Mouse (Mus musculus) neural tube, embryonic 13.5 days (tissue): Measurements from ENCODE around the gene 9930104L06Rik. TPM values are rescaled to one million over a fixed set of nuclear protein-coding genes. Genes with fewer than 3 reads are reported as not detected.

ENCODE experiments used
- ATAC-seq: fragments of 200-750 bp; cut with Nextera tagmentation; 2 replicates; pipeline ENCODE4 v1.8.0; 2017; ENCODE audit warnings: low read depth, mild to moderate bottlenecking, moderate TSS enrichment, moderate library complexity
- H3K27ac ChIP-seq: fragments of 300-500 bp; sonication (generic); replicated peaks from 2 replicates; pipeline ENCODE4 v1.5.1; 2015; ENCODE audit warnings: moderate library complexity, mild to moderate bottlenecking, inconsistent platforms
- H3K27me3 ChIP-seq: fragments of 300-500 bp; sonication (generic); 2 replicates; pipeline ENCODE4 v1.6.1; 2015; ENCODE audit warnings: mild to moderate bottlenecking, inconsistent platforms
- H3K36me3 ChIP-seq: fragments of 300-500 bp; sonication (generic); 2 replicates; pipeline ENCODE4 v1.6.1; 2015; ENCODE audit warnings: mild to moderate bottlenecking, inconsistent platforms
- H3K4me1 ChIP-seq: fragments of 300-500 bp; sonication (generic); replicated peaks from 2 replicates; pipeline ENCODE4 v1.6.1; 2015; ENCODE audit warnings: inconsistent platforms
- H3K4me2 ChIP-seq: fragments of 300-500 bp; sonication (generic); 2 replicates; pipeline ENCODE4 v1.6.1; 2015; ENCODE audit warnings: inconsistent platforms, mild to moderate bottlenecking, moderate library complexity
- H3K4me3 ChIP-seq: fragments of 300-500 bp; sonication (generic); 2 replicates; pipeline ENCODE4 v1.5.1; 2015; ENCODE audit warnings: mild to moderate bottlenecking, inconsistent platforms
- H3K9ac ChIP-seq: fragments of 300-500 bp; sonication (generic); 2 replicates; pipeline ENCODE4 v1.6.1; 2015; ENCODE audit warnings: moderate library complexity, mild to moderate bottlenecking, inconsistent platforms
- H3K9me3 ChIP-seq: fragments of 300-500 bp; sonication (generic); 2 replicates; pipeline ENCODE4 v1.6.1; 2016; ENCODE audit warnings: inconsistent platforms
- WGBS: fragments of 180-500 bp; shearing (Covaris S2); methylation state at CpG from one replicate; pipeline ENCODE4 v1.1.7; 2015; 5-methylcytosine and 5-hydroxymethylcytosine counted together
- polyA plus RNA-seq: library from polyadenylated mRNA; unstranded; fragments of >200 nt; fragmentation: Nextera tagmentation; extraction: Ambion mirVana; gene quantifications from 2 replicates; pipeline ENCODE4 v1.2.1, GENCODE M21; 2015

Gene 9930104L06Rik
- polyA plus RNA-seq: 13.3 and 17.1 TPM in 2 replicates

GRCm38 (mm10) chr4:124936613-124937471, at the start of gene 9930104L06Rik:
TSS of gene 9930104L06Rik (plus strand) at chr4:124937048.
- peaks cover 24% of the 10 kb centered on the region for H3K4me1 ChIP-seq
- no peaks in the 10 kb centered on the region for H3K27me3 ChIP-seq
- no peaks in the 10 kb centered on the region for H3K9me3 ChIP-seq
- peak within 1 kb of the TSS; percentile 70 for H3K4me3 ChIP-seq
- ATAC-seq: peak; percentile 99
- no peak within 1 kb of the TSS for H3K27ac ChIP-seq
- peak within 1 kb of the TSS; percentile 82 for H3K9ac ChIP-seq
- WGBS: under 1% methylated on average over 52 of the region's 52 CpGs
- peak within 1 kb of the TSS; percentile 91 for H3K4me2 ChIP-seq
- H3K36me3 ChIP-seq: peaks cover 28% of the 10 kb centered on the region

DNA sequence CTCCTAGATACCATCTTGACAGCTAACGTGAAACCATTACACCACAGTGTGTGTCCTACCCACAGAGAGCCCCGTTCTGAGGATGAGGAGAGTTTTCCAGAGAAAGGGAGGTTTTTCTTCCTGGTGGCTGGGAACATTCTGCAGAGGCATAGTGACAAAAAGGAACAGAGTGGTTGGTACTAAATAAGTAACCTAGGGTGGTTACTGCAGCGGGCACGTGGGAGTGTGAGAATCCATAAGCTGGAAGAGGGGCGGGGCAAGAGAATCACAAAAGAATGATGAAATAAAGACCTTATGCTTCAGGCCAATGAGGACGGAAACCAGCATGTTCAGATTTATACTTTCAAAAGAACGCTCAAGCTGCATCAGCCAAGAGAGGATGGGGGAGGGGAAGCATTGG, 48.1 kb upstream of the 9930104L06Rik start:
- Histone ChIP-seq H3K36me3 (no peaks in the 10 kb centered on the region), H3K27ac (no peak overlapping the region), H3K9me3 (no peaks in the 10 kb centered on the region), H3K4me3 (no peak overlapping the region), H3K9ac (no peak overlapping the region), H3K4me1 (peaks cover 6% of the 10 kb centered on the region; the same call in 1 of the 2 replicates), H3K27me3 (peaks cover 62% of the 10 kb centered on the region), H3K4me2 (no peak overlapping the region)
- no peak for ATAC-seq
- 74% methylated on average over 7 of the region's 7 CpGs for WGBS

- Histone ChIP-seq H3K27me3 (peaks cover 63% of the 10 kb centered on the region), H3K36me3 (no peaks in the 10 kb centered on the region), H3K4me1 (peaks cover 16% of the 10 kb centered on the region), H3K9me3 (no peaks in the 10 kb centered on the region), H3K4me3 (no peak overlapping the region), H3K9ac (no peak overlapping the region), H3K27ac (no peak overlapping the region), H3K4me2 (no peak overlapping the region)
- ATAC-seq: no peak
- WGBS: 86% methylated on average over 2 of the region's 2 CpGs
These were observed 46.9 kb upstream of the 9930104L06Rik start for GRCm38 (mm10) chr4:124889935-124890334.

- Histone ChIP-seq H3K9me3 (no peaks in the 10 kb centered on the region), H3K4me1 (peaks cover 20% of the 10 kb centered on the region), H3K9ac (no peak overlapping the region), H3K4me3 (no peak overlapping the region), H3K27ac (no peak overlapping the region), H3K4me2 (no peak overlapping the region), H3K36me3 (no peaks in the 10 kb centered on the region), H3K27me3 (peaks cover 63% of the 10 kb centered on the region)
- 74% methylated on average over 5 of the region's 5 CpGs for WGBS
- ATAC-seq: no peak
These were observed 46.0 kb upstream of the 9930104L06Rik start for GRCm38 (mm10) chr4:124890831-124891230.

DNA sequence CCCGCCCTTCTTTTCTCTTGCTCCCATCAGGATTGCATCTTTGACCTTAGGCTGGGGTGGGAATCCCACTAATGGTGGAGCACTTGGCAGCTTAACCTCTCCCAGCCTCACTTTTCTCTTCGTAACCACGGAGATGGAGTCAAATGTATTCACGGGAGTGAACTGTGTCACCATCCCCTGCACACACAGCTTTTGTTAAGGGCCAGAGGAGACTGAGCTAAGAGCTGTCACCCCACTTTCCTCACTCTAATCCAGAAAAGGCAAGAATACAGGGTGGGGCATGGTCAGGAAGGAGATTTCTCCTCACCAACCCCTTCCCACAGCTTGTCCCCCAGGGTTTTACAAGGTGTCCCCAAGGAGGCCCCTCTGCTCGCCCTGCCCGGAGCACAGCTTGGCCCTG, 43.1 kb upstream of the 9930104L06Rik start:
- Histone ChIP-seq H3K4me2 (peak overlapping the region; percentile 73), H3K27ac (no peak overlapping the region), H3K27me3 (peaks cover 65% of the 10 kb centered on the region), H3K9ac (peak overlapping the region; percentile 70; the same call in 1 of the 2 replicates), H3K9me3 (no peaks in the 10 kb centered on the region), H3K36me3 (no peaks in the 10 kb centered on the region), H3K4me1 (peaks cover 25% of the 10 kb centered on the region), H3K4me3 (peak overlapping the region; percentile 49; the same call in 1 of the 2 replicates)
- ATAC-seq: peak; percentile 13; the same call in 1 of the 2 replicates
- 24% methylated on average over 6 of the region's 6 CpGs for WGBS

GRCm38 (mm10) chr4:124894508-124895428, 42.1 kb upstream of the 9930104L06Rik start:
- peaks cover 29% of the 10 kb centered on the region for H3K4me1 ChIP-seq
- peak; percentile 76 for ATAC-seq
- H3K9ac ChIP-seq: peak overlapping the region; percentile 70
- no peaks in the 10 kb centered on the region for H3K36me3 ChIP-seq
- no peaks in the 10 kb centered on the region for H3K9me3 ChIP-seq
- peak overlapping the region; percentile 73 for H3K4me2 ChIP-seq
- H3K27me3 ChIP-seq: peaks cover 64% of the 10 kb centered on the region
- no peak overlapping the region for H3K27ac ChIP-seq
- peak overlapping the region; percentile 49 for H3K4me3 ChIP-seq
- WGBS: 2% methylated on average over 83 of the region's 83 CpGs

DNA sequence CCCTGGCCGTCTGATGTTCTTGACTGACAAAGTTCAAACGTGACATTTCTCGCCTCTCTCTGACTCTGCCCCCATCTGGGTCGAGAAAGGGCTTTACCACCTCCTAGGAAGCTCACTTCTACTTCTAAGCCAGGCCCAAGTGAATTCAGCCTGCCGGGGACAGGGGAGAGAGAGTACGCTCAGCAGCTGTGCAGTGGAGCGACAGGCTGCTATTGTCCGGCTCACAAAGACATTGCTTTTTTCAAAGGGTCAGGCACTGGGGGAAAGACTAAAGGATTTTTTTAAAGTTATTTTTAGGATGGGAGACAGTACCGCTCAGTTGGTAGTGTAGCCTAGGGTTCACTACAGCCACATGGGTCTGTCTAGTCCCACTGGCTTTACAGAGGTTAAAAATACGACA, 38.4 kb upstream of the 9930104L06Rik start:
- Histone ChIP-seq H3K36me3 (no peaks in the 10 kb centered on the region), H3K9ac (no peak overlapping the region), H3K4me3 (no peak overlapping the region), H3K9me3 (no peaks in the 10 kb centered on the region), H3K4me2 (no peak overlapping the region), H3K4me1 (peaks cover 29% of the 10 kb centered on the region), H3K27me3 (peaks cover 35% of the 10 kb centered on the region), H3K27ac (no peak overlapping the region)
- ATAC-seq: no peak
- WGBS: 14% methylated on average over 10 of the region's 10 CpGs

DNA sequence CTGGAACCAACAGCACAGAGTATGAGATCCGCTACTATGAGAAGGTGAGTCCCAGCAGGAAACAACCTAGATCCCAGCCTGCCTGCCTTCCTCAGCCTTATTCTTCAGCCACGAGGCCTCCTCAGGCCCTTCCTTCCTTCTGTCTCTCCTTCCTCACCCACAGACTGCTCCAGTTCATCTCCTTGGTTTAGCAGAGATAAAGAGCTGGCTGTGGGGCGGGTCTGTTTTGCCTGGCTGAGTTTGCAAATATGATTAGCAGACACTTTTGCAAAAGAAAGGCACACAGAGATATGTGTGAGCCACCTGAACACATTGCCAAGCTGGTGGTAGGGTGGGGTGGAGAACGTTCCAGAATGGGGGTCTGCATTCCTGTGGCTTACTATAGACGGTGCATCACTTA, 36.9 kb upstream of the 9930104L06Rik start:
- Histone ChIP-seq H3K4me1 (peaks cover 14% of the 10 kb centered on the region; the same call in 1 of the 2 replicates), H3K27ac (no peak overlapping the region), H3K4me2 (no peak overlapping the region), H3K4me3 (no peak overlapping the region), H3K9ac (no peak overlapping the region), H3K36me3 (no peaks in the 10 kb centered on the region), H3K27me3 (peaks cover 20% of the 10 kb centered on the region), H3K9me3 (no peaks in the 10 kb centered on the region)
- 64% methylated on average over 5 of the region's 5 CpGs for WGBS
- no peak for ATAC-seq

- peak overlapping the region; percentile 78; the same call in 1 of the 2 replicates for H3K27ac ChIP-seq
- WGBS: 74% methylated on average over 4 of the region's 4 CpGs
These were observed 31.4 kb upstream of the 9930104L06Rik start for GRCm38 (mm10) chr4:124905417-124905816.

DNA sequence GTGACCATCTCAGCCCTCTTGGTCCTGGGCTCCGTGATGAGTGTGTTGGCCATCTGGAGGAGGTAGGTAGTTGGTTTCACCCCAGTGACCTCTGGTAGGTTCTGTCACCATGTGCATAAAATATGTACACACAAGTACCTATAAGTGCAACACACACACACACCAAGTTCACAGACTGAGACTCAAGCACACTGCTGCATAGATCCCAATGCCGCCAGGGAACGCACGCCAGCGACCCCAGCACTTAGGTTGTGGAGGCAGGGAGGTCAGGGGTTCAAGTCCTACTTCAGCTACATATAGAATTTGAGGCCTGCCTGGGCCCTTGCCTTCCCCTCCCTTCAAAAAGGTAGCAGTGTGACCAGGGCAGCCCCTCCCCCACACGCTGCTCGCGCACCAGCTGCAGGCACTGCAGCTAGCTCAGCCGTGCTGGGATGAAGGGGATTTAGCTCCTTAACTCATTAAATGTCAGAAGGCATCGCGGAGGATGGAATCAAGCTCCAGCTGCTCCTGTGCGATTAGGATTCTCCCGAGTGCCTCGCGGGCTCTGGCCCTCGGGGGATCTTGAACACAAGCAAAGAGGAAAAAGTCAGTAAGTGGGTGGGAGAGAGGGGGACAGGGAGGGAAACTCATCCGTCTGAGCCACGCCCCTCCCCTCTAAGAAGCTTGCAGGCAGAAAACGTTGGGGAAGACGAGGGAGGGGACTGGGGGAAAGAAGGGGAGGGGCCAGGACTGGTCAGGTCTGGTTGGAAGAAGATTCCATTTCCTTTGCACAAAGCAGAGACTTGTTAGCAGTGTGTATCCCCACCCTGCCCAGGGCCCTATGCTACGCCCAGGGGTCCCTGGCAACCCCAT, 30.7 kb upstream of the 9930104L06Rik start:
- Histone ChIP-seq H3K36me3 (no peaks in the 10 kb centered on the region), H3K9me3 (no peaks in the 10 kb centered on the region), H3K4me1 (peaks cover 21% of the 10 kb centered on the region), H3K27me3 (no peaks in the 10 kb centered on the region), H3K9ac (peak overlapping the region; percentile 58), H3K4me3 (peak overlapping the region; percentile 15; the same call in 1 of the 2 replicates), H3K27ac (peak overlapping the region; percentile 78), H3K4me2 (peak overlapping the region; percentile 46)
- peak; percentile 81 for ATAC-seq
- 12% methylated on average over 21 of the region's 21 CpGs for WGBS

More at GRCm38 (mm10) chr4:124905417-124905816, 31.4 kb upstream of the 9930104L06Rik start:
- no peak for ATAC-seq
- H3K27me3 ChIP-seq: no peaks in the 10 kb centered on the region
- H3K36me3 ChIP-seq: no peaks in the 10 kb centered on the region
- no peak overlapping the region for H3K4me3 ChIP-seq
- H3K4me2 ChIP-seq: no peak overlapping the region
- H3K9ac ChIP-seq: no peak overlapping the region
- H3K9me3 ChIP-seq: no peaks in the 10 kb centered on the region
- peaks cover 21% of the 10 kb centered on the region for H3K4me1 ChIP-seq

DNA sequence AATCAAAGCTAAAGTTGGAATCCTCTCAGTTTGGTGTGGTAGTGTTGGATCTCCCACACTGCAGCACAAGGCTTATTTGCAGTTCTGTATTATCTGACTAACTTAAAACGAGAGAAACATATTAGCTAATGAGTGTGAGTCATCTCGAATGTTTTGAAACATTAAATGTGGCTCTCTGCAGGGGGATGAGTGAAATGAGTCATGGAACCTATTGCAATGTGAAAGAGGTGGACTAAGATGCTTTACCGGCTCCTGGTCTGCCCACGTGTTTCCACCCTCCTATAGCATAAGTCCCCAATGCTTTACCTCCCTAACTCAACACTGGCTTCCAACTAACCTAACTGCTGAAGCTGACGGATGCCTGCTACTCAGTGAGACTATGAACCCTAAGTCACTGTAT, 8.7 kb upstream of the 9930104L06Rik start:
- H3K4me1 ChIP-seq: no peaks in the 10 kb centered on the region

More for the DNA sequence above, 8.7 kb upstream of the 9930104L06Rik start:
- Histone ChIP-seq H3K27ac (no peak overlapping the region), H3K36me3 (peaks cover 36% of the 10 kb centered on the region), H3K4me2 (no peak overlapping the region), H3K27me3 (no peaks in the 10 kb centered on the region), H3K9me3 (no peaks in the 10 kb centered on the region), H3K4me3 (no peak overlapping the region), H3K9ac (no peak overlapping the region)
- WGBS: 91% methylated on average over 5 of the region's 5 CpGs
- ATAC-seq: no peak
